Mouse (Mus musculus) effector memory CD4-positive, alpha-beta T cell, adult 7 months (primary cell): ENCODE measurements around the gene Gm5414. TPM values are rescaled to one million over a fixed set of nuclear protein-coding genes. Genes with fewer than 3 reads are reported as not detected.

ENCODE experiments used
- polyA plus RNA-seq: library from polyadenylated mRNA; unstranded; fragments of 100-300 nt; shearing (Covaris generic); gene quantifications from one replicate; pipeline ENCODE4 v1.2.1, GENCODE M21; 2017

Gene Gm5414
- polyA plus RNA-seq, result not detected

DNA sequence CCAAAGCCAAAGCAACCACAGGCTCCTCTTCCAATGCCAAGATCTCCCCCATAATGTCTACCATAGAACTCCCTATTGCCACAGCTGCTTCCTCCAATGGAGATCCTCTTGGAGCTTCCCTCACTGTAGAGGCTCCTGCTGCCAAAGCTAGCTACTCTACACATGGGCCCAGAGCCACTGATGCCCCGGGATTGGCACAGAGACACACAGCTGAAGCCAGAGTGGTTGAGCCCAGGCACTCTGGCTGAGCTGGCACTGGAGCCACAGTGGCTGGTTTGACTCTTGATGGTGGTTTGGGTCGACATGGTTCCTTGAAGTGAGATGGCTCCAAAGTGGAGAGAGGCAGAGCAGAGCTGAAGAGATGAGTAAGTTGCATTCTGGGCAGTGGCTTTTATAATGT, at the start of gene Gm5414:
TSS of gene Gm5414 (minus strand) at position 305 of the 400 bp plus-strand sequence.

DNA sequence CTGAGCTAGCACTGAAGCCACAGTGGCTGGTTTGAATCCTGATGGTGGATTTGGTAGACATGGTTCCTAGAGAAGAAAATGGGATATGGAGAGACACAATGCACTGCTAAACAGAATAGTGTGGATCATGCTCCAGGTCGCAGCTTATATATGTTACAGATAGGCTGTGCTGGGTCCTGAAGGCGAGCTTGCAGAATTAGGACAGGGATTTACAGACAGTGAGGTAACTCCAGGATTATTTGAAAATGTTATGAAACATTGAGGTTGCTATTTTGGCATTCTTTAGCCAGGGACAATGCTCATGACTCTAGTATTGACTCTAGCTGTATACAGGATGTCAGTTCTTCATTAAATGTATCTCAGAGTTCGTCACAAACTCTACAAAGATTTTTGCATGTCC, 19.3 kb upstream of the Gm5414 start, which contains the start of gene Gm5478:
TSS of gene Gm5478 (minus strand) at position 101 of the 400 bp plus-strand sequence.

Other genes with a start within 250 kb of the Gm5414 start
- 0.21 TPM for gene Krt7, start 217.1 kb downstream of the Gm5414 start, polyA plus RNA-seq
- not detected for gene Krt87, start 189.4 kb downstream of the Gm5414 start, polyA plus RNA-seq
- gene Krt88, start 180.4 kb downstream of the Gm5414 start, polyA plus RNA-seq, result not detected
- gene Krt81, start 164.4 kb downstream of the Gm5414 start, polyA plus RNA-seq, result not detected
- not detected for gene Krt86, start 154.7 kb downstream of the Gm5414 start, polyA plus RNA-seq
- 21.6 TPM for gene Krt83, start 136.7 kb downstream of the Gm5414 start, polyA plus RNA-seq
- not detected for gene Gm49425, start 110.9 kb downstream of the Gm5414 start, polyA plus RNA-seq
- not detected for gene Krt84, start 95.4 kb downstream of the Gm5414 start, polyA plus RNA-seq
- not detected for gene Krt82, start 77.5 kb downstream of the Gm5414 start, polyA plus RNA-seq
- not detected for gene Krt90, start 65.2 kb downstream of the Gm5414 start, polyA plus RNA-seq
- 0.61 TPM for gene Krt75, start 54.3 kb downstream of the Gm5414 start, polyA plus RNA-seq
- not detected for gene Gm5478, start 19.2 kb upstream of the Gm5414 start, polyA plus RNA-seq
- not detected for gene Krt6b, start 52.1 kb upstream of the Gm5414 start, polyA plus RNA-seq
- gene Krt6a, start 66.1 kb upstream of the Gm5414 start, polyA plus RNA-seq, result not detected
- not detected for gene Krt5, start 84.7 kb upstream of the Gm5414 start, polyA plus RNA-seq
- gene Krt71, start 114.9 kb upstream of the Gm5414 start, polyA plus RNA-seq, result not detected
- not detected for gene Krt72, start 158.3 kb upstream of the Gm5414 start, polyA plus RNA-seq
- 0.17 TPM for gene Krt73, start 174.2 kb upstream of the Gm5414 start, polyA plus RNA-seq
- not detected for gene Krt2, start 190.0 kb upstream of the Gm5414 start, polyA plus RNA-seq
- gene Krt1, start 222.6 kb upstream of the Gm5414 start, polyA plus RNA-seq, result not detected
- not detected for gene Krt77, start 241.5 kb upstream of the Gm5414 start, polyA plus RNA-seq